Comparison of ENCODE assay signal across 8 mouse cellular contexts in the genomic region with DNA sequence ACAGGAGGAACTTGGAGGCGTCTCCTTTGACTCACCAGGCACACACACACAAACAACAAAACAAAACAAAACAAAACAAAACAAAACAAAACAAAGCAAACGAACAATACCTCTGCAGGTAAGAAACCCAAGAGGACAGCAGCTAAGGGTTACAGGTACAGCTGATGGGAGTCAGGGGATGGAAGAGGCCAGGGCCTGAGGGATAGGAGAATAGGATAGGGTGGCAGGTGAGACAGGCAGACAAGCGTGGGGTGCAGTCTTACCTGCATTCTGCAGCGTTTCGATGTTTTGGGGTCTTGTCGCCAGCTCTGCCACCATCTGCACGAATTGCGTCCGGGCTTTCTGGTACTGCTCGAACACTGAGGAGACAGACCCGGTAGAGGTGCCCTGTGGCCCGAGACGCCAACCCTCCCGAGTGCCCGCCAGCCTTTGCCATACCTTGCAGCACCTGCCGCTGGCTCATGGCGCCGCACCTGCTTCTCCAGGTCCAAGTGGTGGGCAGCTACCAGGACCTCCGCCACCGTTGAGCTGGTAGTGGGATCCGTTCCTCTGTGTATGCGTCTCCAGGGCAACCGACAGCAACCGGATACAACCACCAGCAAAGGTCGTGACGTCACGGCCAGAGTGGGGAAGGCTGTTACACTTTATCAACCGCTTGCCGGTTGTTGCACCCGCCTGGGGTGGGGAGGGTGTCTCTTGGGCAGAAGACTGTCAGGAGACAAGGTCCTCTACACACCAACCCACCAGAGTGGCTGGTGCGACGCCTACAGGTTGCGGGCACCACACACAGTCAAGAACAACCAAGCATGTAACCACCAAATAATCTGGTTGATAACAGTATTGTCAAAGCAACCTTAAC. TPM values are rescaled to one million over a fixed set of nuclear protein-coding genes. Genes with fewer than 3 reads are reported as not detected.
DNase-seq lines count a peak whose midpoint lies in the region; ATAC-seq and TF ChIP-seq lines count a peak whose summit lies in the region.

A gene (minus strand): TSS at position 700 of the 859 bp plus-strand sequence.

- 10% methylated on average over 33 of the region's 33 CpGs for WGBS in heart, embryonic 13.5 days
- 8% methylated on average over 33 of the region's 33 CpGs for WGBS in kidney, postnatal 0 days
- WGBS in liver, adult 2 months, result 10% methylated on average over 33 of the region's 33 CpGs
- 5% methylated on average over 33 of the region's 33 CpGs for WGBS in midbrain, postnatal 0 days

- peak within 1 kb of the TSS; percentile 93 for H3K4me2 ChIP-seq in heart, embryonic 13.5 days
- H3K4me2 ChIP-seq in kidney, postnatal 0 days (ENCODE audit: low read length), result peak within 1 kb of the TSS; percentile 78
- H3K4me2 ChIP-seq in midbrain, postnatal 0 days (ENCODE audit: low read depth, low read length, poor library complexity, severe bottlenecking), result peak within 1 kb of the TSS; percentile 68

- H3K9ac ChIP-seq in heart, embryonic 13.5 days, result peak within 1 kb of the TSS; percentile 47
- H3K9ac ChIP-seq in kidney, postnatal 0 days (ENCODE audit: low read depth, low read length), result no peak within 1 kb of the TSS
- no peak within 1 kb of the TSS for H3K9ac ChIP-seq in liver, adult 2 months (ENCODE audit: low read depth, low read length)
- peak within 1 kb of the TSS; percentile 68 for H3K9ac ChIP-seq in midbrain, postnatal 0 days (replicated peaks; ENCODE audit: low read length, poor library complexity, severe bottlenecking)

- no peaks in the 10 kb centered on the region for H3K9me3 ChIP-seq in heart, embryonic 13.5 days
- no peaks in the 10 kb centered on the region for H3K9me3 ChIP-seq in kidney, postnatal 0 days (replicated peaks; ENCODE audit: low read length)
- no peaks in the 10 kb centered on the region for H3K9me3 ChIP-seq in midbrain, postnatal 0 days (ENCODE audit: low read length)

- intact Hi-C loops in gastrocnemius, adult 2 months (cut with DNase I), result no loop called here

- H3K27ac ChIP-seq in gastrocnemius, adult 2 months, result no peak within 1 kb of the TSS
- no peak within 1 kb of the TSS for H3K27ac ChIP-seq in heart, embryonic 13.5 days (replicated peaks)
- no peak within 1 kb of the TSS for H3K27ac ChIP-seq in kidney, postnatal 0 days
- no peak within 1 kb of the TSS for H3K27ac ChIP-seq in liver, adult 2 months (replicated peaks; ENCODE audit: insufficient read depth, low read depth, low read length)
- H3K27ac ChIP-seq in midbrain, postnatal 0 days (ENCODE audit: low read depth, low read length), result peak within 1 kb of the TSS; percentile 57; the same call in 1 of the 2 replicates

- no peaks in the 10 kb centered on the region for H3K79me2 ChIP-seq in liver, adult 2 months (ENCODE audit: control insufficient read depth, insufficient read depth, low read length)

- no peak for TF ChIP-seq CTCF in gastrocnemius, adult 2 months (IDR thresholded peaks at IDR 0.05)
- peak; percentile 54 for TF ChIP-seq CTCF in kidney, postnatal 0 days (IDR thresholded peaks at IDR 0.05; ENCODE audit: low read depth)
- peak; percentile 50 for TF ChIP-seq CTCF in liver, adult 2 months (IDR thresholded peaks at IDR 0.05; ENCODE audit: low read depth, low read length)
- peak; percentile 70 for TF ChIP-seq CTCF in midbrain, postnatal 0 days (IDR thresholded peaks at IDR 0.05)

- TF ChIP-seq POLR2A in liver, adult 2 months (IDR thresholded peaks at IDR 0.05; ENCODE audit: extremely low read depth, insufficient read depth, low read length), result no peak

- no peak; the same call in 1 of the 2 replicates for ATAC-seq in heart, embryonic 13.5 days (ENCODE audit: extremely low read depth, insufficient number of reproducible peaks, low FRiP score, low TSS enrichment)
- peak; percentile 92 for ATAC-seq in kidney, postnatal 0 days (replicated peaks; ENCODE audit: low FRiP score, low read depth)
- peak; percentile 96 for ATAC-seq in midbrain, postnatal 0 days (ENCODE audit: low FRiP score)

- no peaks in the 10 kb centered on the region for H3K36me3 ChIP-seq in heart, embryonic 13.5 days
- H3K36me3 ChIP-seq in kidney, postnatal 0 days (ENCODE audit: insufficient read depth, low read length), result no peaks in the 10 kb centered on the region
- no peaks in the 10 kb centered on the region for H3K36me3 ChIP-seq in liver, adult 2 months (ENCODE audit: control insufficient read depth, insufficient read depth, low read length)
- no peaks in the 10 kb centered on the region for H3K36me3 ChIP-seq in midbrain, postnatal 0 days (ENCODE audit: insufficient read depth, low read length)

- DNase-seq in gastrocnemius, adult 2 months, result peak; percentile 24
- DNase-seq in gastrocnemius, adult 18-20 months (ENCODE audit: low spot score), result no peak
- peak; percentile 61 for DNase-seq in embryo, embryonic 11.5 days (ENCODE audit: low read depth, low spot score)
- DNase-seq in kidney, postnatal 0 days (ENCODE audit: low spot score), result peak; percentile 59
- DNase-seq in liver, adult 2 months (ENCODE audit: extremely low read depth, low read depth, low spot score), result no peak
- DNase-seq in midbrain, postnatal 0 days (ENCODE audit: low spot score), result peak; percentile 81
- DNase-seq in spleen, postnatal 36 days (ENCODE audit: low spot score in 2 of 2), result peak; percentile 66 to 67

- peaks cover 6% of the 10 kb centered on the region; the same call in 1 of the 2 replicates for H3K4me1 ChIP-seq in heart, embryonic 13.5 days
- no peaks in the 10 kb centered on the region for H3K4me1 ChIP-seq in kidney, postnatal 0 days (replicated peaks; ENCODE audit: insufficient read depth, low read length)
- peaks cover 3% of the 10 kb centered on the region; the same call in 1 of the 2 replicates for H3K4me1 ChIP-seq in liver, adult 2 months (ENCODE audit: control insufficient read depth, insufficient read depth, low read length)
- no peaks in the 10 kb centered on the region for H3K4me1 ChIP-seq in midbrain, postnatal 0 days (ENCODE audit: insufficient read depth, low read length)

- no peaks in the 10 kb centered on the region for H3K27me3 ChIP-seq in heart, embryonic 13.5 days (replicated peaks)
- no peaks in the 10 kb centered on the region for H3K27me3 ChIP-seq in kidney, postnatal 0 days (ENCODE audit: insufficient read depth, low read length)
- H3K27me3 ChIP-seq in liver, adult 2 months (ENCODE audit: control insufficient read depth, insufficient read depth, low read length), result no peaks in the 10 kb centered on the region
- H3K27me3 ChIP-seq in midbrain, postnatal 0 days (ENCODE audit: insufficient read depth, low read length), result no peaks in the 10 kb centered on the region

- H3K4me3 ChIP-seq in gastrocnemius, adult 2 months, result peak within 1 kb of the TSS; percentile 66
- peak within 1 kb of the TSS; percentile 57 for H3K4me3 ChIP-seq in heart, embryonic 13.5 days
- H3K4me3 ChIP-seq in kidney, postnatal 0 days (replicated peaks; ENCODE audit: low read depth, low read length), result peak within 1 kb of the TSS; percentile 37
- H3K4me3 ChIP-seq in liver, adult 2 months (ENCODE audit: insufficient read depth, low read depth, low read length), result peak within 1 kb of the TSS; percentile 45; the same call in 1 of the 2 replicates
- peak within 1 kb of the TSS; percentile 67 for H3K4me3 ChIP-seq in midbrain, postnatal 0 days (ENCODE audit: low read depth, low read length)

RNA-seq across cellular contexts. Expression of the gene that starts here (rescaled TPM):
- not detected for total RNA-seq in gastrocnemius, adult 2 months (2021)
- not detected for total RNA-seq in gastrocnemius, adult 18-20 months (2021)
- 0.09 and 0.10 TPM in 2 replicates for polyA plus RNA-seq in heart, embryonic 13.5 days (2015; fragmentation: Nextera tagmentation; extraction: Ambion mirVana)
- polyA plus RNA-seq in kidney, postnatal 0 days (2015; fragmentation: Nextera tagmentation; extraction: Ambion mirVana), result 1.1 and 1.5 TPM in 2 replicates
- not detected in 2 replicates for total RNA-seq in liver, adult 2 months (2014; rRNA removed)
- polyA plus RNA-seq in liver, adult 2 months (2012; rRNA removed), result not detected in 2 replicates
- total RNA-seq in midbrain, postnatal 0 days (2014; rRNA removed), result 30.6 and 34.9 TPM in 2 replicates
- polyA plus RNA-seq in midbrain, postnatal 0 days (2015; fragmentation: Nextera tagmentation; extraction: Ambion mirVana), result 22.2 and 23.7 TPM in 2 replicates

Comparison
In these comparisons a context has a peak if more than half of its experiments do, and no peak if none do; other contexts are left out.
1. RNA of the gene that starts here (total RNA-seq): 30.6 to 34.9 TPM in midbrain, postnatal 0 days; not detected in liver, adult 2 months, not detected in gastrocnemius, adult 2 months and not detected in gastrocnemius, adult 18-20 months; every median in the first group is over 10 times any median in the second.
2. Peak in DNase-seq and H3K4me3 ChIP-seq in gastrocnemius, adult 2 months; RNA of the gene not detected or under 1 TPM.
3. DNase-seq: peak in embryo, embryonic 11.5 days (single experiment), kidney, postnatal 0 days (single experiment), midbrain, postnatal 0 days (single experiment) and spleen, postnatal 36 days (2 of 2); none in gastrocnemius, adult 18-20 months (single experiment) and liver, adult 2 months (single experiment).
4. H3K9ac ChIP-seq: peak in heart, embryonic 13.5 days (single experiment) and midbrain, postnatal 0 days (single experiment); none in kidney, postnatal 0 days (single experiment) and liver, adult 2 months (single experiment).
5. Peak in every context shown above with its lines, with median percentiles within 50 percentile points of each other: H3K4me3 ChIP-seq and H3K4me2 ChIP-seq.